10 mouse cellular contexts compared by ENCODE assay signal in the genomic region with DNA sequence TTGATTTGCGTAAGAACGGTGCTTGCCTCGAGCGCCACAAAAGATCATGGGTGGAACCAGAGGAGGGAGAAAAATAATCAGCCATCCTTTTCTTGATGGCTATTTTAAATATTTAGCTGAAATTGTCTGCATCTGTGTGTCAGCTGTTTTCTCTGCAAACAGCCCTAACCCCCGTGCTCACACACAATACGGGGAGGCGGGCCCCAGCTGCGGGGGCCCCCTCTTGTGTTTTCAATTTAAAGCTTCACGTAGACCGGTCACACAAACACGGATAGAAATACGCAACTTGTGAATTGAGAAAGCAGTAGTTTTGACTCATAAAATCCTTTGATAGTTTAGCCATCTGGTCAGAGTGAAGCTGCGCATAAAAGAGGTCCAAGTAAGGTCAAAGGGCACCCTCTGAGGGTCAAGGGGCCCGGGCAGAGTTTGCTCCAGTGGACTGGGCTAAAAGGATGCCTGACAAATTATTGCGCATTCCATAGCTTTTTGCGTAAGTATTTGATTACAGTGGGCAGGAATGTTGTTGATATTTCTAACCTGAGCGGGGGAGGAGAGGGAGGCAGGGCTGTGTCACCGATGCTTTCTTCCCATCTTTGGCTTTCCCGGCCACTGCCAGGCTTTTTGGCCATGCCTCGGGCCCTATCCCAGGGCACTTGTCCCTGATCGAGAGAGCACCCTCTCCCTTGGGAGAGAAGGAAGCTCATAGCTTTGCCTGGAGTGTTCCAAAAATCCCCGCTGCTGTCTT.
DNase-seq lines count a peak whose midpoint lies in the region; ATAC-seq and TF ChIP-seq lines count a peak whose summit lies in the region.
"Had no signal": no experiment of that assay in that cellular context is flagged by ENCODE, and none has a peak within 500 bp of the region (broad histone marks: within the 10 kb centered on the region; RNA-seq: fewer than 3 reads in every experiment).

No protein-coding gene starts in this region.

- H3K27me3 ChIP-seq in lung, embryonic 16.5 days (ENCODE audit: control insufficient read depth, insufficient read depth, low read depth, low read length): no peaks in the 10 kb centered on the region
- H3K27me3 ChIP-seq in forebrain, embryonic 16.5 days (replicated peaks; ENCODE audit: control insufficient read depth, insufficient read depth, low read length): no peaks in the 10 kb centered on the region
- H3K27me3 ChIP-seq in liver, embryonic 15.5 days: no peaks in the 10 kb centered on the region
- no peaks in the 10 kb centered on the region for H3K27me3 ChIP-seq in stomach, postnatal 0 days (ENCODE audit: control insufficient read depth, insufficient read depth, low read length)
- H3K27me3 ChIP-seq: Patski had no signal

- no peak for TF ChIP-seq CTCF in stomach, postnatal 0 days (IDR thresholded peaks at IDR 0.05; ENCODE audit: low read depth)

- no peak for ATAC-seq in lung, embryonic 16.5 days (ENCODE audit: low read depth)
- no peak for ATAC-seq in forebrain, embryonic 16.5 days
- 0 out of 2 replicates have a peak, but pooled peaks have one; percentile 15 for ATAC-seq in liver, embryonic 15.5 days (ENCODE audit: insufficient read depth)
- ATAC-seq in stomach, postnatal 0 days (ENCODE audit: low FRiP score, low TSS enrichment): no peak
- ATAC-seq: Patski had no signal

- no peak for TF ChIP-seq EP300 in stomach, postnatal 0 days (optimal IDR thresholded peaks at IDR 0.05)

- WGBS in lung, embryonic 16.5 days: 23% methylated on average over 22 of the region's 22 CpGs
- WGBS in forebrain, embryonic 16.5 days: 25% methylated on average over 22 of the region's 22 CpGs
- WGBS in liver, embryonic 15.5 days (ENCODE audit: insufficient replicate concordance): 55% methylated on average over 22 of the region's 22 CpGs
- WGBS in stomach, postnatal 0 days: 21% methylated on average over 22 of the region's 22 CpGs

- no peak overlapping the region for H3K9ac ChIP-seq in lung, embryonic 16.5 days (ENCODE audit: low read length)
- no peak overlapping the region for H3K9ac ChIP-seq in forebrain, embryonic 16.5 days (replicated peaks; ENCODE audit: low read depth, low read length)
- no peak overlapping the region for H3K9ac ChIP-seq in liver, embryonic 15.5 days
- H3K9ac ChIP-seq in stomach, postnatal 0 days (ENCODE audit: low read length): no peak overlapping the region

- 0 out of 2 replicates have a peak, but pooled peaks cover 4% of the 10 kb centered on the region for H3K4me1 ChIP-seq in lung, embryonic 16.5 days (replicated peaks; ENCODE audit: control insufficient read depth, insufficient read depth, low read length)
- H3K4me1 ChIP-seq in forebrain, embryonic 16.5 days (replicated peaks; ENCODE audit: control insufficient read depth, insufficient read depth, low read length): peaks cover 3% of the 10 kb centered on the region; the same call in 1 of the 2 replicates
- no peaks in the 10 kb centered on the region for H3K4me1 ChIP-seq in liver, embryonic 15.5 days (replicated peaks)
- 0 out of 2 replicates have a peak, but pooled peaks cover 2% of the 10 kb centered on the region for H3K4me1 ChIP-seq in stomach, postnatal 0 days (replicated peaks; ENCODE audit: control insufficient read depth, insufficient read depth)

- H3K36me3 ChIP-seq in lung, embryonic 16.5 days (ENCODE audit: control insufficient read depth, insufficient read depth, low read length): no peaks in the 10 kb centered on the region
- H3K36me3 ChIP-seq in forebrain, embryonic 16.5 days (ENCODE audit: control insufficient read depth, insufficient read depth): no peaks in the 10 kb centered on the region
- H3K36me3 ChIP-seq in liver, embryonic 15.5 days (replicated peaks): no peaks in the 10 kb centered on the region
- H3K36me3 ChIP-seq in stomach, postnatal 0 days (ENCODE audit: control insufficient read depth, insufficient read depth, low read length): no peaks in the 10 kb centered on the region

- H3K4me2 ChIP-seq in lung, embryonic 16.5 days (ENCODE audit: low read depth, low read length): peak overlapping the region; percentile 31
- peak overlapping the region; percentile 24; the same call in 1 of the 2 replicates for H3K4me2 ChIP-seq in forebrain, embryonic 16.5 days (ENCODE audit: low read length)
- H3K4me2 ChIP-seq in liver, embryonic 15.5 days: 0 out of 2 replicates have a peak overlapping the region, but pooled peaks have one; percentile 14
- H3K4me2 ChIP-seq in stomach, postnatal 0 days (replicated peaks; ENCODE audit: low read depth): 0 out of 2 replicates have a peak overlapping the region, but pooled peaks have one; percentile 20

- H3K4me3 ChIP-seq in lung, embryonic 16.5 days (ENCODE audit: low read length): no peak overlapping the region
- no peak overlapping the region for H3K4me3 ChIP-seq in forebrain, embryonic 16.5 days (replicated peaks; ENCODE audit: low read length)
- no peak overlapping the region for H3K4me3 ChIP-seq in liver, embryonic 15.5 days (replicated peaks)
- H3K4me3 ChIP-seq in stomach, postnatal 0 days (ENCODE audit: low read depth, low read length): no peak overlapping the region

- no peak for DNase-seq in lung, postnatal 4 days
- no peak for DNase-seq in stomach, postnatal 0 days (ENCODE audit: low spot score)
- no peak for DNase-seq in left cerebral cortex, adult 18-20 months (ENCODE audit: low spot score in 2 of 2)
- no peak for DNase-seq in layer of hippocampus, adult 9-11 months
- no peak for DNase-seq in gastrocnemius, adult 18-20 months (ENCODE audit: low spot score)
- DNase-seq: cerebellum, adult 18-20 months had no signal

- H3K9me3 ChIP-seq in lung, embryonic 16.5 days (ENCODE audit: control insufficient read depth, low read length): no peaks in the 10 kb centered on the region
- no peaks in the 10 kb centered on the region for H3K9me3 ChIP-seq in forebrain, embryonic 16.5 days (ENCODE audit: control insufficient read depth, low read length)
- H3K9me3 ChIP-seq in liver, embryonic 15.5 days (replicated peaks): no peaks in the 10 kb centered on the region
- H3K9me3 ChIP-seq in stomach, postnatal 0 days (ENCODE audit: control insufficient read depth, low read length): no peaks in the 10 kb centered on the region

- no peak overlapping the region for H3K27ac ChIP-seq in lung, embryonic 16.5 days (ENCODE audit: low read length)
- no peak overlapping the region for H3K27ac ChIP-seq in forebrain, embryonic 16.5 days (ENCODE audit: low read length)
- H3K27ac ChIP-seq in liver, embryonic 15.5 days (replicated peaks): no peak overlapping the region
- H3K27ac ChIP-seq in stomach, postnatal 0 days (replicated peaks): no peak overlapping the region
